Mouse (Mus musculus): ENCODE measurements around the gene Pcca.

Gene Pcca

GRCm38 (mm10) chr14:122649336-122649950, 115.3 kb downstream of the Pcca start:
- DNase-seq: no peak

- no peak for DNase-seq
Observed at GRCm38 (mm10) chr14:122651681-122652080, 117.6 kb downstream of the Pcca start.

GRCm38 (mm10) chr14:122675661-122676060, 141.5 kb downstream of the Pcca start:
- no peak for DNase-seq

GRCm38 (mm10) chr14:122683645-122684044, 149.5 kb downstream of the Pcca start:
- no peak for DNase-seq

- no peak for DNase-seq
Observed at GRCm38 (mm10) chr14:122684250-122684649, 150.1 kb downstream of the Pcca start.

- DNase-seq: peak; percentile 10
Observed at GRCm38 (mm10) chr14:122684811-122685210, 150.7 kb downstream of the Pcca start.

- DNase-seq: no peak
Observed at GRCm38 (mm10) chr14:122687398-122687797, 153.3 kb downstream of the Pcca start.

GRCm38 (mm10) chr14:122688378-122688777, 154.3 kb downstream of the Pcca start:
- DNase-seq: no peak

- DNase-seq: no peak
Observed at GRCm38 (mm10) chr14:122689136-122689815, 155.2 kb downstream of the Pcca start.

GRCm38 (mm10) chr14:122691555-122691954, 157.4 kb downstream of the Pcca start:
- no peak for DNase-seq

- no peak for DNase-seq
Observed at GRCm38 (mm10) chr14:122700333-122700732, 166.2 kb downstream of the Pcca start.

GRCm38 (mm10) chr14:122713793-122714192, 179.7 kb downstream of the Pcca start:
- DNase-seq: no peak

GRCm38 (mm10) chr14:122714911-122715310, 180.8 kb downstream of the Pcca start:
- no peak for DNase-seq

GRCm38 (mm10) chr14:122716057-122716456, 181.9 kb downstream of the Pcca start:
- no peak for DNase-seq

GRCm38 (mm10) chr14:122719496-122720080, 185.5 kb downstream of the Pcca start:
- DNase-seq: peak; percentile 49

GRCm38 (mm10) chr14:122720989-122721388, 186.9 kb downstream of the Pcca start:
- no peak for DNase-seq

GRCm38 (mm10) chr14:122721750-122722149, 187.6 kb downstream of the Pcca start:
- DNase-seq: no peak

- no peak for DNase-seq
Observed at GRCm38 (mm10) chr14:122726456-122726855, 192.3 kb downstream of the Pcca start.

GRCm38 (mm10) chr14:122729431-122730073, 195.4 kb downstream of the Pcca start:
- DNase-seq: no peak

- no peak for DNase-seq
Observed at GRCm38 (mm10) chr14:122730921-122731551, 196.9 kb downstream of the Pcca start.

GRCm38 (mm10) chr14:122736806-122737205, 202.7 kb downstream of the Pcca start:
- DNase-seq: no peak

GRCm38 (mm10) chr14:122747860-122748842, 214.0 kb downstream of the Pcca start:
- DNase-seq: no peak
